Mouse (Mus musculus): ENCODE data around the gene Stard10. TPM values are rescaled to one million over a fixed set of nuclear protein-coding genes. Genes with fewer than 3 reads are reported as not detected.

The Stard10 gene
- polyA plus RNA-seq, 1 experiment from 2014 or later = 9.6 TPM

Other genes starting within 250 kb of the Stard10 start
- gene Fchsd2, start 224.2 kb upstream of the Stard10 start, polyA plus RNA-seq (2015; fragmentation: Nextera tagmentation; extraction: Ambion mirVana) = 41.7 and 46.2 TPM in 2 replicates
- gene Atg16l2, start 14.8 kb upstream of the Stard10 start, polyA plus RNA-seq (2015; fragmentation: Nextera tagmentation; extraction: Ambion mirVana) = 26.1 and 26.9 TPM in 2 replicates
- 10.4 and 10.6 TPM in 2 replicates for gene Arap1, start 31.0 kb downstream of the Stard10 start, polyA plus RNA-seq (2015; fragmentation: Nextera tagmentation; extraction: Ambion mirVana)
- not detected in 2 replicates for gene Gm45837, start 93.8 kb downstream of the Stard10 start, polyA plus RNA-seq (2015; fragmentation: Nextera tagmentation; extraction: Ambion mirVana)
- 31.4 and 32.2 TPM in 2 replicates for gene Pde2a, start 104.6 kb downstream of the Stard10 start, polyA plus RNA-seq (2015; fragmentation: Nextera tagmentation; extraction: Ambion mirVana)

All from midbrain, embryonic 15.5 days (tissue).